Mouse (Mus musculus) ES-E14 (cell line): ENCODE data around the gene Phlpp1. TPM values are rescaled to one million over a fixed set of nuclear protein-coding genes. Genes with fewer than 3 reads are reported as not detected.

Experiments used
- DNase-seq: peaks from one replicate; pipeline ENCODE4 v3.0.0-alpha.2; 2013; ENCODE audit warnings: low read depth, low spot score
- H3K27ac ChIP-seq: 2 replicates; pipeline ENCODE4 v1.5.1; 2012; ENCODE audit warnings: low read depth, mild to moderate bottlenecking, low read length, moderate library complexity, mixed read lengths; ENCODE audit not compliant: poor library complexity, insufficient read depth, severe bottlenecking
- H3K36me3 ChIP-seq: 2 replicates; pipeline ENCODE4 v1.6.1; 2012; ENCODE audit warnings: mild to moderate bottlenecking, low read length, moderate library complexity, mixed read lengths; ENCODE audit not compliant: control insufficient read depth, poor library complexity, insufficient read depth, severe bottlenecking
- H3K4me1 ChIP-seq, 2 experiments: fragments of 150-350 bp in 1 of 2; sonication (generic) in 1 of 2; 2 replicates each; pipeline ENCODE4 v1.6.1; 2012; ENCODE audit warnings: low read length in 2 of 2, mild to moderate bottlenecking in 1 of 2, mixed read lengths in 1 of 2; ENCODE audit not compliant: control insufficient read depth in 2 of 2, insufficient read depth in 2 of 2, poor library complexity in 1 of 2
- H3K4me3 ChIP-seq, 2 experiments: fragments of 150-350 bp in 1 of 2; sonication (generic) in 1 of 2; 2 replicates each; pipeline ENCODE4 v1.5.1; 2012; ENCODE audit warnings: low read length in 2 of 2, low read depth in 1 of 2, mild to moderate bottlenecking in 1 of 2, mixed read lengths in 1 of 2; ENCODE audit not compliant: insufficient read depth in 1 of 2, poor library complexity in 1 of 2, severe bottlenecking in 1 of 2
- H3K9ac ChIP-seq: 2 replicates; pipeline ENCODE4 v1.6.1; 2012; ENCODE audit warnings: low read depth, mild to moderate bottlenecking, low read length, mixed read lengths; ENCODE audit not compliant: poor library complexity, insufficient read depth, severe bottlenecking
- H3K9me3 ChIP-seq: fragments of 150-350 bp; sonication (generic); 2 replicates; pipeline ENCODE4 v1.6.1; 2012; ENCODE audit warnings: low read depth, mild to moderate bottlenecking, low read length; ENCODE audit not compliant: control insufficient read depth, insufficient read depth
- CHD2 ChIP-seq: IDR thresholded peaks from 2 replicates; pipeline ENCODE4 v1.6.1; 2014; ENCODE audit warnings: mild to moderate bottlenecking, low read depth, low read length, inconsistent platforms
- HCFC1 ChIP-seq: IDR thresholded peaks from 2 replicates; pipeline ENCODE4 v1.6.1; 2012; ENCODE audit warnings: low read length, inconsistent platforms, borderline replicate concordance; ENCODE audit not compliant: insufficient read depth
- MAFK ChIP-seq: IDR thresholded peaks from 2 replicates; pipeline ENCODE4 v1.6.1; 2014; ENCODE audit warnings: mild to moderate bottlenecking, low read depth, low read length, inconsistent platforms; ENCODE audit not compliant: insufficient read depth
- ZC3H11A ChIP-seq: IDR thresholded peaks from 2 replicates; pipeline ENCODE4 v1.6.1; 2012; ENCODE audit warnings: low read depth, mild to moderate bottlenecking, inconsistent platforms, low read length, borderline replicate concordance
- ZNF384 ChIP-seq: IDR thresholded peaks from 2 replicates; pipeline ENCODE4 v1.6.1; 2012; ENCODE audit warnings: low read depth, low read length, inconsistent platforms
- in situ Hi-C, 2 experiments: fragments of 600-800 bp; cut with MboI; formaldehyde crosslinking; loops; one replicate each; pipeline ENCODE4 v1.15.1; 2025; ENCODE audit warnings: low sequenced_read_pairs in 2 of 2, inconsistent platforms in 1 of 2; ENCODE audit not compliant: unreplicated experiment in 2 of 2
- total RNA-seq: library from RNA; depleted of rRNA; stranded (reverse); fragments of 300-350 nt; gene quantifications from 2 replicates; pipeline ENCODE4 v1.2.3, GENCODE M21; 2012

Phlpp1 gene
- total RNA-seq, 1 experiment = 4.5 TPM

DNA sequence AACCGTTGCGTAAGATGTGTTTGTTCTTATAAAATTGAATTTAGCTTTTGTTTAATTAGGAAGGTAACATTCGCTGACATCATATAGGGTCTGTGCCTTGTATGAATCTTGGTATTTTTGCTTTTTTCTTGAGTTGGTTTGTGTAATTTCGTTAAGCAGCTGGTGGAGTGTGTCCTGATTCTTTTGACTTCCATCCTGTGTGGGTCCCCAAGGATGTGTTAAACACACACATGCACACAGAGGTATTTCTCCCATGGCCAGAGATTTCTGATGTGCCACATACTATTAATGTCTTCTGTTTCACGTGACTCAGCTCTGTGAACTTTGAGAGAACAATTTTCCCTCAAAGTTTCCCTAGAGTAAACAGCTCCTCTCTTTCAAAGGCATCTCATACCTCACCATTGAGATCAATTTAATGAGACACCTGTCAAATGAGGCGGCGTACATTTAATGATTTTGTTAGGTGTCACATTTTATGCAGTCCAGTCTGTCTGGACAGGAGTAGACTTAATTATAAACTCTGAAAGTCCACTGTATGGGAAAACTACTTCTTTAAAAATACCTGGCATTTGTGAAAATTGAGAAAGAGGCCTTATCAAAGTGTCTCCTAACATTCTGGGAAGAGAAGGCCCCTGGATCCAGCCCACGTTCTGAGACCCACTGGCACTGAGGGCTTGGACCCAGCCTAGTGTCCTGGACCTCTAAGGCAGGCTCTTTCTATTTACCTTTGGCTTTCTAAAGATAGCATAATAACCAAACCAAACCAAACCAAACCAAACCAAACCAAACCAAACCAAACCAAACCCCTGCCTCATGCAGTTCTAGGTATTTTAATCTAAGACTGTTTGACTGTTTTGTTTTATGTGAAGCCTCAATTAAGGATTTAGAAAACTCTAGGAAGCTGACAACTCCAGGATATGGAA is 6.6 kb downstream of the Phlpp1 start:
- in situ Hi-C loops = no loop called here
- no peak overlapping the region for H3K9ac ChIP-seq
- TF ChIP-seq ZC3H11A (no peak), HCFC1 (no peak)
- H3K27ac ChIP-seq = no peak overlapping the region
- no peaks in the 10 kb centered on the region for H3K9me3 ChIP-seq
- DNase-seq = no peak
- H3K36me3 ChIP-seq = no peaks in the 10 kb centered on the region
- no peak overlapping the region for H3K4me3 ChIP-seq
- no peaks in the 10 kb centered on the region; a peak in 1 of 4 replicates for H3K4me1 ChIP-seq

DNA sequence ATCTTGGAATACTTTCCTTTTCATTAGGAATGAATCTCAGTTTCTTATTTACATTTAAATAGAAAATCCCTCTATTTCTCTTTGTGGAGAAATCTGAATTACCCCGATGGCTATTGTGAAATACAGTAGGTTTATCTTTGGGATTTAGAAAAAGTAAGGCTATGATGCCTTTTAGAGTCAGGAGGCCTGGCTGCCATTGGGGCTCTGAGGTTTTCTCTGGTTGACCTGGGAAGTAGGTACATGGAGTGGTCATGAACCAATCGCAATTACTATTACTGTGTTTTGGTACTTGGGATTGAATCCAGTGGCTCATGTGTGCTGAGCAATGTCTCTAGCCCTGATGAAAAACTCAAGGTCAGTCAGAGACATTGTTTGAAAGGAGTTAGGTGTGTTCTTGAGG is 12.1 kb downstream of the Phlpp1 start:
- H3K9me3 ChIP-seq = no peaks in the 10 kb centered on the region
- no peaks in the 10 kb centered on the region for H3K36me3 ChIP-seq
- no peaks in the 10 kb centered on the region; a peak in 1 of 4 replicates for H3K4me1 ChIP-seq
- no peak overlapping the region for H3K4me3 ChIP-seq
- H3K9ac ChIP-seq = no peak overlapping the region
- in situ Hi-C loops = no loop called here
- no peak for DNase-seq
- no peak for TF ChIP-seq MAFK
- no peak for TF ChIP-seq ZNF384
- TF ChIP-seq ZC3H11A = no peak
- TF ChIP-seq CHD2 = no peak
- TF ChIP-seq HCFC1 = no peak
- H3K27ac ChIP-seq = no peak overlapping the region

GRCm38 (mm10) chr1:106184780-106185460 is 13.4 kb downstream of the Phlpp1 start:
- in situ Hi-C loops = no loop called here
- TF ChIP-seq ZC3H11A = no peak
- DNase-seq = no peak
- Histone ChIP-seq H3K9ac (no peak overlapping the region), H3K4me3 (no peak overlapping the region), H3K4me1 (no peaks in the 10 kb centered on the region; a peak in 1 of 4 replicates), H3K36me3 (no peaks in the 10 kb centered on the region), H3K9me3 (no peaks in the 10 kb centered on the region), H3K27ac (no peak overlapping the region)

DNA sequence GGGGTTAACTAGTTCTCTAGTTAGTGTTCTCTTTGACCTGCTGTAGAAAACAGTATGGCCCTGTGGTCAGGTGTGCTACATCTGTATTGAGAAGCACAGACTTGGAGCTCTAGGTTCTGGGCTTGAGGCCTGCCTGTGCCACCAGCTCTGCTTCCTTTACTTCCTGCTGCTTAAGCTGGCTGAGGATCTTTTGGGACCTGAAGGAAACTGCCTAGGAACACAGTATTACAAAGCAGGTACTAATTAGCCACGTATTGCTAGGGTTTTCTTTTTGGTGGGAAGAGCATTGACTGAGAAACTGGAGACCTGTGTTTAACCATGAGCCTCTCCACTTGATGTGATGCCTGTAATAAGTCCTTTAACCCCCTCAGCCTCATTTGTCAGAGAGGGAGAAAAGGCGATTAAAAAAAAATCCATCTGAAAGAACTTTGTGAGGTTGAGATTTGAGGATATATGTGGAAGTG is 13.9 kb downstream of the Phlpp1 start:
- no peaks in the 10 kb centered on the region; a peak in 1 of 4 replicates for H3K4me1 ChIP-seq
- no peaks in the 10 kb centered on the region for H3K9me3 ChIP-seq
- no peak overlapping the region for H3K9ac ChIP-seq
- H3K27ac ChIP-seq = no peak overlapping the region
- no peaks in the 10 kb centered on the region for H3K36me3 ChIP-seq
- TF ChIP-seq ZNF384 = no peak
- TF ChIP-seq ZC3H11A = no peak
- TF ChIP-seq HCFC1 = no peak
- TF ChIP-seq CHD2 = no peak
- TF ChIP-seq MAFK = no peak
- DNase-seq = no peak
- no peak overlapping the region for H3K4me3 ChIP-seq
- in situ Hi-C loops = no loop called here

DNA sequence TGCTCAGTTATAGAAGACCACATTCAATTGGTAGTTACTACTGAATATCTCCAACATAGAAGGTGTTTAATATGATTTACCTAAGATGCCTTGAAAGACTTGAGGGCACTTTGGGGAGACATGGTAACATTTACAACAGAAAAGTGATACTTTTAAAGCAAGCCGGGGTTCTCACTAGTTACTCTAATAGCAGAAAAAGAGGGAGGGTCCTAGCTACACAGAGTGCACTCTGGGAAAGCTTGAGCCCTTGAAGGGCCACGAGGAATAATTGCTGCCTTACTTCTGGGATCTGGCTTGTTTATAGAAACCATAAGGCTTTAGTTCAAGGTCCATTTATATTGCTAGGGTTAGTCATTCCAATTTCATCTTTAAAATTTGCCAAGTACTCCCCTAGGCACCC is 14.5 kb downstream of the Phlpp1 start:
- no peak overlapping the region for H3K27ac ChIP-seq
- TF ChIP-seq MAFK (no peak), HCFC1 (no peak), ZC3H11A (no peak), ZNF384 (no peak), CHD2 (no peak)
- in situ Hi-C loops = no loop called here
- no peak overlapping the region for H3K9ac ChIP-seq
- H3K4me3 ChIP-seq = no peak overlapping the region
- H3K9me3 ChIP-seq = no peaks in the 10 kb centered on the region
- DNase-seq = no peak
- no peaks in the 10 kb centered on the region for H3K36me3 ChIP-seq
- H3K4me1 ChIP-seq = peaks cover 0 to 2% of the 10 kb centered on the region in 2 experiments; a peak in 2 of 4 replicates
